Mouse (Mus musculus): Measurements from ENCODE around the gene Myh3.

Gene Myh3

GRCm38 (mm10) chr11:67078000-67078399, at the start of gene Myh3:
Myh3 (plus strand) TSS chr11:67078300.
- no peak for TF ChIP-seq GATA4 (IDR thresholded peaks at IDR 0.05; ENCODE audit: insufficient replicate concordance, low read length)

- peak; percentile 68; the same call in 1 of the 2 replicates for TF ChIP-seq GATA4 (IDR thresholded peaks at IDR 0.05; ENCODE audit: insufficient replicate concordance, low read length)
These were observed 47.0 kb upstream of the Myh3 start for GRCm38 (mm10) chr11:67030904-67031602.

- TF ChIP-seq GATA4 (IDR thresholded peaks at IDR 0.05; ENCODE audit: insufficient replicate concordance, low read length): no peak
These were observed 46.5 kb upstream of the Myh3 start for GRCm38 (mm10) chr11:67031603-67031915.

- no peak for TF ChIP-seq GATA4 (IDR thresholded peaks at IDR 0.05; ENCODE audit: insufficient replicate concordance, low read length)
These were observed 43.2 kb upstream of the Myh3 start for GRCm38 (mm10) chr11:67034775-67035485.

GRCm38 (mm10) chr11:67036229-67036628, 41.9 kb upstream of the Myh3 start:
- no peak; the same call in 1 of the 2 replicates for TF ChIP-seq GATA4 (IDR thresholded peaks at IDR 0.05; ENCODE audit: insufficient replicate concordance, low read length)

GRCm38 (mm10) chr11:67036892-67037291, 41.2 kb upstream of the Myh3 start:
- no peak for TF ChIP-seq GATA4 (IDR thresholded peaks at IDR 0.05; ENCODE audit: insufficient replicate concordance, low read length)

- TF ChIP-seq GATA4 (IDR thresholded peaks at IDR 0.05; ENCODE audit: insufficient replicate concordance, low read length): no peak
These were observed 38.3 kb upstream of the Myh3 start for GRCm38 (mm10) chr11:67039799-67040198.

- TF ChIP-seq GATA4 (IDR thresholded peaks at IDR 0.05; ENCODE audit: insufficient replicate concordance, low read length): no peak
These were observed 37.6 kb upstream of the Myh3 start for GRCm38 (mm10) chr11:67040483-67040882.

GRCm38 (mm10) chr11:67043007-67043406, 35.1 kb upstream of the Myh3 start:
- TF ChIP-seq GATA4 (IDR thresholded peaks at IDR 0.05; ENCODE audit: insufficient replicate concordance, low read length): no peak

- TF ChIP-seq GATA4 (IDR thresholded peaks at IDR 0.05; ENCODE audit: insufficient replicate concordance, low read length): no peak
These were observed 33.1 kb upstream of the Myh3 start for GRCm38 (mm10) chr11:67044959-67045358.

- TF ChIP-seq GATA4 (IDR thresholded peaks at IDR 0.05; ENCODE audit: insufficient replicate concordance, low read length): no peak
These were observed 30.9 kb upstream of the Myh3 start for GRCm38 (mm10) chr11:67047199-67047598.

- no peak for TF ChIP-seq GATA4 (IDR thresholded peaks at IDR 0.05; ENCODE audit: insufficient replicate concordance, low read length)
These were observed 29.6 kb upstream of the Myh3 start for GRCm38 (mm10) chr11:67048496-67048895.

- TF ChIP-seq GATA4 (IDR thresholded peaks at IDR 0.05; ENCODE audit: insufficient replicate concordance, low read length): no peak
These were observed 28.8 kb upstream of the Myh3 start for GRCm38 (mm10) chr11:67049256-67049655.

- no peak for TF ChIP-seq GATA4 (IDR thresholded peaks at IDR 0.05; ENCODE audit: insufficient replicate concordance, low read length)
These were observed 26.3 kb upstream of the Myh3 start for GRCm38 (mm10) chr11:67051676-67052320.

GRCm38 (mm10) chr11:67052321-67052952, 25.7 kb upstream of the Myh3 start, which contains the start of the genes Adprm and Sco1:
Adprm (minus strand) TSS chr11:67052594.
Sco1 (plus strand) TSS chr11:67052670.
- TF ChIP-seq GATA4 (IDR thresholded peaks at IDR 0.05; ENCODE audit: insufficient replicate concordance, low read length): peak; percentile 87; the same call in 1 of the 2 replicates
